Mouse (Mus musculus) kidney, embryonic 15.5 days (tissue): ENCODE measurements around the gene Nrde2. TPM values are rescaled to one million over a fixed set of nuclear protein-coding genes. Genes with fewer than 3 reads are reported as not detected.

Experiments used
- ATAC-seq: fragments of 200-750 bp; cut with Nextera tagmentation; replicated peaks from 2 replicates; pipeline ENCODE4 v1.8.0; 2017; ENCODE audit warnings: moderate TSS enrichment; ENCODE audit not compliant: low FRiP score
- H3K27ac ChIP-seq: fragments of 300-500 bp; sonication (generic); 2 replicates; pipeline ENCODE4 v1.5.1; 2015; ENCODE audit warnings: mild to moderate bottlenecking, inconsistent platforms
- H3K27me3 ChIP-seq: fragments of 300-500 bp; sonication (generic); 2 replicates; pipeline ENCODE4 v1.6.1; 2015; ENCODE audit warnings: inconsistent platforms
- H3K36me3 ChIP-seq: fragments of 300-500 bp; sonication (generic); 2 replicates; pipeline ENCODE4 v1.6.1; 2015; ENCODE audit warnings: inconsistent platforms
- H3K4me1 ChIP-seq: fragments of 300-500 bp; sonication (generic); 2 replicates; pipeline ENCODE4 v1.6.1; 2015; ENCODE audit warnings: inconsistent platforms
- H3K4me2 ChIP-seq: fragments of 300-500 bp; sonication (generic); 2 replicates; pipeline ENCODE4 v1.6.1; 2015; ENCODE audit warnings: moderate library complexity, mild to moderate bottlenecking, inconsistent platforms
- H3K4me3 ChIP-seq: fragments of 300-500 bp; sonication (generic); replicated peaks from 2 replicates; pipeline ENCODE4 v1.5.1; 2015; ENCODE audit warnings: mild to moderate bottlenecking, inconsistent platforms
- H3K9ac ChIP-seq: fragments of 300-500 bp; sonication (generic); 2 replicates; pipeline ENCODE4 v1.6.1; 2015; ENCODE audit warnings: mild to moderate bottlenecking, inconsistent platforms
- H3K9me3 ChIP-seq: fragments of 300-500 bp; sonication (generic); replicated peaks from 2 replicates; pipeline ENCODE4 v1.6.1; 2016; ENCODE audit warnings: inconsistent platforms
- WGBS: fragments of 180-500 bp; shearing (Covaris S2); methylation state at CpG from one replicate; pipeline ENCODE4 v1.1.7; 2015; ENCODE audit warnings: mixed read lengths; 5-methylcytosine and 5-hydroxymethylcytosine counted together
- polyA plus RNA-seq: library from polyadenylated mRNA; unstranded; fragments of >200 nt; fragmentation: Nextera tagmentation; extraction: Ambion mirVana; gene quantifications from 2 replicates; pipeline ENCODE4 v1.2.1, GENCODE M21; 2015

The Nrde2 gene
- polyA plus RNA-seq, 1 experiment from 2014 or later = 18.9 TPM

GRCm38 (mm10) chr12:100172481-100172880, 13.0 kb upstream of the Nrde2 start:
- no peaks in the 10 kb centered on the region for H3K27me3 ChIP-seq
- H3K9ac ChIP-seq = no peak overlapping the region
- no peaks in the 10 kb centered on the region for H3K36me3 ChIP-seq
- peaks cover 14% of the 10 kb centered on the region; the same call in 1 of the 2 replicates for H3K4me1 ChIP-seq
- no peak for ATAC-seq
- no peak overlapping the region for H3K27ac ChIP-seq
- H3K9me3 ChIP-seq = no peaks in the 10 kb centered on the region
- H3K4me2 ChIP-seq = no peak overlapping the region
- WGBS = 66% methylated on average over 7 of the region's 7 CpGs
- no peak overlapping the region for H3K4me3 ChIP-seq

GRCm38 (mm10) chr12:100167931-100168871, 8.7 kb upstream of the Nrde2 start:
- Histone ChIP-seq H3K27me3 (no peaks in the 10 kb centered on the region), H3K4me2 (peak overlapping the region; percentile 63), H3K4me1 (peaks cover 13% of the 10 kb centered on the region; the same call in 1 of the 2 replicates), H3K9ac (peak overlapping the region; percentile 19; the same call in 1 of the 2 replicates), H3K27ac (peak overlapping the region; percentile 86), H3K36me3 (no peaks in the 10 kb centered on the region), H3K9me3 (no peaks in the 10 kb centered on the region), H3K4me3 (peak overlapping the region; percentile 36)
- WGBS = 9% methylated on average over 28 of the region's 28 CpGs
- ATAC-seq = peak; percentile 91

DNA sequence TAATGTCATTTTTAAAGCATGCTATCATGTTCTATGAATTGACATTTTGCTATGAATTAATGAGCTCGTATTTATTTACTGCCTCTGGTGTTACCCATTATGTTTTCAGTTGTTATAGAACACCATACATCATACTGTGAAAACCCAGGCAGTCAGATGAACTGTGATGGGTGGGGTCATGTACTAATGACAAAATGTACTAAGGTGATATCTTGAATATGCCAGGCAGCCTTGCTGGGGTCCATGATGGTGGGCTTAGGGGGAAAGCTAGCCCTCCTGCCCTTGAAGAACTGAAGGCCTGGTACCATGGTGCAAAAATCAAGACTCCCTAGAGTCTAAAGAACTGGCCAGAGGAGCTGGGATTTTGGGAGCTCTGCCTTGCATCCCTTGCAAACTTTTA, 8.0 kb upstream of the Nrde2 start:
- ATAC-seq = peak; percentile 2; the same call in 1 of the 2 replicates

GRCm38 (mm10) chr12:100166939-100167338, 7.5 kb upstream of the Nrde2 start:
- H3K4me3 ChIP-seq = no peak overlapping the region
- no peak overlapping the region for H3K27ac ChIP-seq
- no peaks in the 10 kb centered on the region for H3K27me3 ChIP-seq
- peaks cover 13% of the 10 kb centered on the region; the same call in 1 of the 2 replicates for H3K4me1 ChIP-seq
- H3K36me3 ChIP-seq = no peaks in the 10 kb centered on the region
- ATAC-seq = no peak
- no peaks in the 10 kb centered on the region for H3K9me3 ChIP-seq
- no peak overlapping the region for H3K9ac ChIP-seq
- no peak overlapping the region for H3K4me2 ChIP-seq
- WGBS = 84% methylated on average over 8 of the region's 8 CpGs

More for the DNA sequence above, 8.0 kb upstream of the Nrde2 start:
- Histone ChIP-seq H3K9me3 (no peaks in the 10 kb centered on the region), H3K36me3 (no peaks in the 10 kb centered on the region), H3K4me3 (no peak overlapping the region), H3K27me3 (no peaks in the 10 kb centered on the region), H3K9ac (no peak overlapping the region), H3K27ac (peak overlapping the region; percentile 86; the same call in 1 of the 2 replicates), H3K4me2 (peak overlapping the region; percentile 63; the same call in 1 of the 2 replicates), H3K4me1 (peaks cover 13% of the 10 kb centered on the region; the same call in 1 of the 2 replicates)
- whole genome bisulfite sequencing = 84% methylated on average over 1 of the region's 1 CpGs

- ATAC-seq = peak; percentile 64; the same call in 1 of the 2 replicates
- H3K4me1 ChIP-seq = peaks cover 13% of the 10 kb centered on the region; the same call in 1 of the 2 replicates
- no peak overlapping the region for H3K9ac ChIP-seq
- H3K4me2 ChIP-seq = no peak overlapping the region
- no peaks in the 10 kb centered on the region for H3K27me3 ChIP-seq
- no peaks in the 10 kb centered on the region for H3K9me3 ChIP-seq
- no peaks in the 10 kb centered on the region for H3K36me3 ChIP-seq
- 18% methylated on average over 3 of the region's 3 CpGs for WGBS
- no peak overlapping the region for H3K27ac ChIP-seq
- H3K4me3 ChIP-seq = no peak overlapping the region
Observed at GRCm38 (mm10) chr12:100166177-100166576, 6.7 kb upstream of the Nrde2 start.

DNA sequence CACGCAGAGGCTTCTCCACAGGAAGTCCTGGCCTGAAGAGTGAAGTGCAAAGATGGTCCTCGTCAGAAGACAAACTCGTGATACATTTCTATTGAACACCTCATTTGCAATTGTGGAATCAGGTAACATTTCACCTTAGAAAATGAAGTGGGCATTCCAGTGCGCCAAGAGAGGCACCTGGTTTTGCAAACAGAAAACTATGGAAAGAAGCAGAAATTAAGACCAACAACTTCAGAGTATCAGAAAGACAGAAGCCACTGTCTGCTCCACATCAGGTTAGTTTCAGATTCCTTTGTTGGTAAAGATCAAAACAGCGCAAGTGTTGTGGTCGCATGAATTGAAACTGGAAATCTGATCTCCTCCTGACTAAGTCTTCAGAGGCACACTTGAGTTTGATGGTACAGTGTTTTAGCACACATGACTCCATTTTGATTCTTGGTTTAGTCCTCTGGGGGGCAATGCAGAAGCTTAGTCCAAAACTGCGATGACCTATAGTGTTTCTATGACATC, 5.6 kb upstream of the Nrde2 start:
- no peaks in the 10 kb centered on the region for H3K27me3 ChIP-seq
- 79% methylated on average over 7 of the region's 7 CpGs for WGBS

GRCm38 (mm10) chr12:100152466-100152865, 7.0 kb downstream of the Nrde2 start:
- no peak overlapping the region for H3K4me3 ChIP-seq
- WGBS = 94% methylated on average over 7 of the region's 7 CpGs
- H3K4me2 ChIP-seq = no peak overlapping the region
- no peaks in the 10 kb centered on the region for H3K9me3 ChIP-seq
- no peak overlapping the region for H3K9ac ChIP-seq
- H3K36me3 ChIP-seq = peaks cover 59% of the 10 kb centered on the region
- no peaks in the 10 kb centered on the region for H3K4me1 ChIP-seq
- no peaks in the 10 kb centered on the region for H3K27me3 ChIP-seq
- ATAC-seq = no peak
- H3K27ac ChIP-seq = no peak overlapping the region

More for the DNA sequence above, 5.6 kb upstream of the Nrde2 start:
- no peak for ATAC-seq
- no peaks in the 10 kb centered on the region for H3K36me3 ChIP-seq
- H3K4me1 ChIP-seq = peaks cover 13% of the 10 kb centered on the region; the same call in 1 of the 2 replicates
- no peaks in the 10 kb centered on the region for H3K9me3 ChIP-seq
- no peak overlapping the region for H3K27ac ChIP-seq
- H3K4me3 ChIP-seq = no peak overlapping the region
- H3K4me2 ChIP-seq = no peak overlapping the region
- no peak overlapping the region for H3K9ac ChIP-seq

DNA sequence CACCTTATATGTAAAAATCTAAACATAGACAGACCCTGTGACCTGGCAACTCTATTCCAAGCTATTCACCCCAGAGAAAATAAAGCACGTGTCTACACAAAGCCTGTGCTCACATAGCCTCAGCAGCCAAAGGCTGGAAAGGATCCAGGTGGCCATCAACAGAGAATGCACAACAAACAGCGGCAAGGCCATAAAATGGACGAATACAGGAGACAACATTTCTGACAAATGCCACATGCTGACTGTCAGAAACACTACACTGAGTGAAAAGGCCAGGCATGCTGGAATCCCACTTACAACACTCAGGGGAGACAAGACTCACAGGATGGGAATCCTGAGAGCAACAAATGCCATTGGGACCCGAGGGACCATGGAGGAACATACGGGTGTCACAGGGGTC, 15.2 kb downstream of the Nrde2 start:
- Histone ChIP-seq H3K9me3 (no peaks in the 10 kb centered on the region), H3K4me2 (no peak overlapping the region), H3K27ac (peak overlapping the region; percentile 54; the same call in 1 of the 2 replicates), H3K36me3 (peaks cover 96% of the 10 kb centered on the region), H3K27me3 (no peaks in the 10 kb centered on the region), H3K9ac (no peak overlapping the region), H3K4me1 (0 out of 2 replicates have a peak, but pooled peaks cover 19% of the 10 kb centered on the region), H3K4me3 (no peak overlapping the region)
- peak; percentile 72 for ATAC-seq
- 48% methylated on average over 5 of the region's 5 CpGs for WGBS

DNA sequence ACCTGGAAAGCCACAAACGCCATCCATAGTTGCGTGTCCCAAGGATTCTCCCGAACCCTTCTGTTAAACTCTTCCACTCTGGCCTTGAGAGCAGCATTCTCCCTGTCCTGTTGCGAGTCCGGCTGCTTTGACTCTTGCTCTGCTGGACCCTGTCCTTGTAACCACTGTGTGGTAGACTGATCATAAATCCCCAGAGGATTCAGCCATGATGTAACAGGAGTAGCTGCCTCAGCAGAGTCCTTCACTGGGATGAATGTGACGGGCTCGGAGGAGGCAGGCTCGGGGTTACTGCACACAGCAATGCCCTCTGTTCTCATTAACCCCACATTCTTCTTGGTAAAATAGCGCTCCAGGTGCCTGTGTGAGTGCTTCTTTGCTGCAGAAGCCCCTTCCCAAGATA, 15.7 kb downstream of the Nrde2 start:
- Histone ChIP-seq H3K4me3 (no peak overlapping the region), H3K9ac (no peak overlapping the region), H3K27me3 (no peaks in the 10 kb centered on the region), H3K4me1 (0 out of 2 replicates have a peak, but pooled peaks cover 19% of the 10 kb centered on the region), H3K4me2 (no peak overlapping the region), H3K36me3 (peaks cover 96% of the 10 kb centered on the region), H3K9me3 (no peaks in the 10 kb centered on the region), H3K27ac (peak overlapping the region; percentile 54; the same call in 1 of the 2 replicates)
- peak; percentile 80 for ATAC-seq
- 59% methylated on average over 9 of the region's 9 CpGs for WGBS

DNA sequence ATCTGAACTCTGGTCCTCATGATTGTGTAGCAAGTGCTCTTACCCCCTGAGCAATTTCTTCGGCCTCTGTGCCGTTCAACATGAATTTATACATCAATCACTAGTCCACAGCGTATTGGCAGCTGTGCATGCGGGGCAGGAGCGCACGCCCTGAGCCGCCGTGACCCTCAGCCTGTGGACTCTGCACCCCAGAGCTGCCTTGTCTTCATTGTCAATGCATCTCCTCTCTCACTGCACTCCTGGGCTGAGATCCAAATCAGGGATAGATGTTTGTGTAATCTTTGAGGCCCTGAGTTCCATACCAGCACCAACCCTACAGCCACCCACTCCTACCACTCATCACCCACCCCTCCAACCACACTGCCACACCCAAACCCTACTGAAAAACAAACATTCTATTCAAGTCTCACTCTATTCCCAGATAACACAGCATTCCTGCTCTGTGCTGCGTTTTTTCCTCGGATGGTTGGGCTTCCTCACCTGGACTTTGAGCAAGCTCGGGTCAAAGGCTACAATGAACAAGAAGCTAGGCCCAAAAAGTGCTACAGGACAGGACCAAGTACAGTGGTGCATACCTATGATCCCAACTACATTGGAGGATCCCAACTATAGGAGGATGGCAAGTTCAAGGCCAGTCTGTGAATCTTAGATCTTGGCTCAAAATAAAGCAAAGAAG, 16.5 kb downstream of the Nrde2 start:
- ATAC-seq = 0 out of 2 replicates have a peak, but pooled peaks have one; percentile 27
- Histone ChIP-seq H3K4me2 (no peak overlapping the region), H3K4me1 (0 out of 2 replicates have a peak, but pooled peaks cover 19% of the 10 kb centered on the region), H3K4me3 (no peak overlapping the region), H3K9ac (no peak overlapping the region), H3K36me3 (peaks cover 98% of the 10 kb centered on the region), H3K9me3 (no peaks in the 10 kb centered on the region), H3K27me3 (no peaks in the 10 kb centered on the region), H3K27ac (no peak overlapping the region)
- 92% methylated on average over 11 of the region's 11 CpGs for WGBS

GRCm38 (mm10) chr12:100135117-100135516, 24.3 kb downstream of the Nrde2 start:
- Histone ChIP-seq H3K9me3 (no peaks in the 10 kb centered on the region), H3K4me3 (no peak overlapping the region), H3K27ac (no peak overlapping the region), H3K36me3 (peaks cover 92% of the 10 kb centered on the region), H3K4me2 (no peak overlapping the region), H3K4me1 (0 out of 2 replicates have a peak, but pooled peaks cover under 1% of the 10 kb centered on the region), H3K27me3 (no peaks in the 10 kb centered on the region), H3K9ac (no peak overlapping the region)
- WGBS = 88% methylated on average over 3 of the region's 3 CpGs
- no peak for ATAC-seq
